Mouse (Mus musculus) retina, postnatal 7 days (tissue): ENCODE measurements around the gene Tmem251.

Experiments used
- DNase-seq: peaks from one replicate; pipeline ENCODE4 v3.0.0-alpha.2; 2012; ENCODE audit warnings: low read depth, low spot score

Gene Tmem251

GRCm38 (mm10) chr12:102709896-102710295, 33.7 kb upstream of the Tmem251 start:
- DNase-seq: no peak

GRCm38 (mm10) chr12:102710851-102711375, 32.6 kb upstream of the Tmem251 start:
- no peak for DNase-seq

GRCm38 (mm10) chr12:102713153-102713865, 30.3 kb upstream of the Tmem251 start:
- no peak for DNase-seq

GRCm38 (mm10) chr12:102714116-102714515, 29.4 kb upstream of the Tmem251 start:
- DNase-seq: no peak

DNA sequence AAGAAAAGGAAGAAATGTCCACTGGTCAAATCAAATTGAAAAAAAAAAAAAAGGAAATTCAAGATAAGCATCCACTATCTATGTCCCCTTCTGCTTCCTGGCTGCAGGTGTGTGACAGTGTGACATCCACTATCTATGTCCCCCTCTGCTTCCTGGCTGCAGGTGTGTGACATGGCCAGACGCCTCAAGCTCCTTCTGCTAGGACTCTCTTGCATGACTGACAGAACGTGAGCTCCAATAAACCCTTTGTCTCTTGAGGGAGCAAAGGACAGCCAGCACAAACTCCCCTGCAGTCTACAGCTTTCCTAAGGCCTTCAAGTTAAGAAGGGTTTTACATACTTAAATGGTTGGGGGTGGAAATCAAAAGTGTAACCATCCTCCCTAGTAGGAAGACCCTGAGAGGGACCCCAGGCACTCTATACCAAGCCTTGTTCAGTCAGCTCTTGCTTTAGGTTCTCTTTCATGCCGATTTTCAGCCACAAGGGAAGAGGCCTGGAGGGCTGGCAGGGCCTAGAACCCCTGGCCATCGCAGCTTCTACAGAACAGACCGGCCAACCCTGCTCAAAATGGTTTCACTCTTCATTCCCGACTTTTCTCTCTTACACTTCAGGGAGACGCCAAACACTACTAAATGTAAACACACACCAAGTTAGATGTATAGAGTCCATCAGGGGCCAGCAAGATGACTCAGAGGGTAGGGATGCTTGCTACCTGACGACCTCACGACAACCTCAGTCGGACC, 28.7 kb upstream of the Tmem251 start:
- DNase-seq: no peak

GRCm38 (mm10) chr12:102719552-102720315, 23.8 kb upstream of the Tmem251 start:
- DNase-seq: peak; percentile 79

GRCm38 (mm10) chr12:102722451-102722850, 21.1 kb upstream of the Tmem251 start:
- no peak for DNase-seq

DNA sequence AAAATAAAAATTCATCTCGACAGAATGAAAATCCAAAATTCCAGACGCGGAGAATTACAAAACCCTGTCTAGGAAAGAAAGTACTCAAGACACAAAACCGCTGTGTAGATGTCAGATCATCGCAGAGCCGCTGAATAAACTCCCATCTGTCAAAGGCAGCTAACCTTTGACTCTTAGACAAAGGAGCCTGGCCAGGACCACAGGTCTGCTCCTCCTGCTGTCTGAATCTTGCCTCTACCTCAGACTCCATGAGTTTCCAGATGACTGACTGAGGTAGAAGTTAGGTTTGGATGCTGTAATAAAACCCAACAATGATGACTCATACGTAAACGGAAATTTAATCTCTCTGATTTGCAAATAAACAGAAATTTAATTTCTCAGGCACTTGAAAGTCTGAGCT, 20.6 kb upstream of the Tmem251 start:
- DNase-seq: no peak

DNA sequence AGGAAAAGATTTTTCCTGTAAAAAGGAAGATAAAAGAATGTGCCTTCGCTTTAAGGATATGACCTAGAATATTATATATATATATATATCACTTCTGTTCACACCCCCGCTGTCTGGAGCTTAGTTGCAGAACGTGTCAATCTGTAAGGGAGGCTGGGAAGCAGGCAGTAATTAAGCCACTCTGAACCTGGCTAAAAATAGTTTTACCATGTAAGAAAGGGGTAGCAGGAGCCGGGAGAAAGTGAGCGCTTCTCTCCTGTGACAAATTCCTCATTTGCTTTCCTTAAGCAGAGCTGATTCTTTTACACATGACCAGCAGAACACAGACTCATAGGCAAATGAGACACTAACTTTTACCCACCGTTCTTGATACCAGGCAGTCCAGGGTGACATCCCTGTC, 19.7 kb upstream of the Tmem251 start:
- no peak for DNase-seq

DNA sequence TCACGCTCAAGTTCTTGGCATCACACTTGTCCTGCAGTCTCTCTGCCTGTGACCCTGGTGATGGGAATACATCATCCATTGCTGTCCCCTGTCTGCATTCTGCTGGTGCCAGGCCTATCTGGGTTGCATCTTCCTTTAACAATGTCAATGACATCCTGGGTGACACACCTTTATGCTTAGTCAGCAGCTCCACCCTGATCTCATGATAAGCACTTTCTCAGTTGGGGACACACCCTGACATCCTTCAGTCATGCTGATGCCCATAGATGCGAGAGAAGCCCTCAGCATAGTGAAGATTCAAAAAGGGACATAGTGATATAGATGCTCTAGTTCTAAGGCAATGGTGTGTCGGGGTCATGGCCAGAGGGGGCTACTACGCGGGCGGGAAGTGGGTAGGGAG, 18.4 kb upstream of the Tmem251 start:
- no peak for DNase-seq

- DNase-seq: no peak
Measured at GRCm38 (mm10) chr12:102725761-102726175, 17.8 kb upstream of the Tmem251 start.

- DNase-seq: peak; percentile 53
Measured at GRCm38 (mm10) chr12:102729855-102730797, 13.4 kb upstream of the Tmem251 start.

DNA sequence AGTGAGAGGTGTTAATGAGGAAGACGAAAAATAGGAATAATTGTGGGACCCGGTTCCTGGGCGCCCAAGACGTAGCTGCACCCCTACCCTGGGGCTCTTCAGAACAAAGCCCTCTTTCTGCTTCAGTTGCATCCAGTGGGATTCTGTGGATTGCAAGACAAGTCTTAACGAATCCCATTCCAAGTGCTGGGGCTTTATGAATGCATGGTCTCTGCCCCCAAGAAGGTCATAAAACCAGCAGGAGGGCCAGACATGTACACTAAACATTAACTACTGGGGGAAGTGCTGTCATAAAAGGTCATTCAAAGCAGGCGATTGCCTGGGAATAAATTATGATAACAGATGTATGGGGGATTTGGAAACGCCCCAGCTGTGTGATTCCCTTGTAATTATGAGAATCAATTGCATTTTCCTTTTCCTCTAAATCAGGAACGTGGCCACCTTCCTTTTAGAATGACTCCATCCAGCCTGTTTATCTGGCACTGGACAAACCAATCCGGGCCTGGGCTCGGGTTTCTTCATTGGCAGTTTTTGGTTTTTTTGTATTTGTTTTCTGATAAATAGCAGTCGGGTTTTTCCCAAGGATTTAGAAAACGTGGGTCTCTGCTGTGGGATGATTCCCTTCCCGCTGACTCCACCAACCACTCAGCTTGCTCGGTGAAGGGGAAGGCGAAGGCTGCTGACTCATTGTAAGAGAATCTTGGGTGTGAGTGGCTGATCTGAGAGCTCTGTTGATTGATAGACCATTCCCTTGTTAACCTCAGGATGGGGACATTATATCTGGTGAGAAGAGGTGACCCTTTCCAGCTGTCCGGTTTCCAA, 12.6 kb upstream of the Tmem251 start:
- no peak for DNase-seq

GRCm38 (mm10) chr12:102733381-102733780, 10.2 kb upstream of the Tmem251 start:
- no peak for DNase-seq

- DNase-seq: no peak
Measured at GRCm38 (mm10) chr12:102739096-102739495, 4.5 kb upstream of the Tmem251 start.

GRCm38 (mm10) chr12:102740285-102740684, 3.3 kb upstream of the Tmem251 start:
- DNase-seq: no peak

- DNase-seq: no peak
Measured at GRCm38 (mm10) chr12:102742056-102742455, 1.5 kb upstream of the Tmem251 start.

GRCm38 (mm10) chr12:102743036-102743588, 450 bp upstream of the Tmem251 start:
- no peak for DNase-seq

- DNase-seq: no peak
Measured at GRCm38 (mm10) chr12:102744839-102745238, 1.3 kb downstream of the Tmem251 start.

DNA sequence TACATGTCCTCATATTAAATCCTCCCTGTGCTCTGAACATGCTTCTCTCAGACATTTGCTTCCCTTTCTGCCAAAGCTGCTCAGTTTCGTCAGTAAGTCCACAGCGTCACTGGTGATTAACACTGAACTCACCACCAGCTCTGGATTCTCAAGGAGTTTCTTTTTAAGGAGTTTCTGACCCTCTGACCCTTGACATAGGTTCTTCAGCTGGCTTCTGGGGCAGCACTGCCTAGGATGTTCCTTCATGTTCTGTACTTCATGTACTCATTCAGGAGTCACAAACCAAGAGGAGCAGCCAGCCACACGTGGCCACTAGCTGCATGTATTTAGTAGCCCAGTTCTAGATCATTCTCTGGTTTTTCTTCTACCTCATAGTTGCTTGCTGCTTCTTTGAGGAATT, 4.7 kb downstream of the Tmem251 start:
- no peak for DNase-seq
